Comparison of ENCODE assay signal across 11 mouse cellular contexts in the genomic region with DNA sequence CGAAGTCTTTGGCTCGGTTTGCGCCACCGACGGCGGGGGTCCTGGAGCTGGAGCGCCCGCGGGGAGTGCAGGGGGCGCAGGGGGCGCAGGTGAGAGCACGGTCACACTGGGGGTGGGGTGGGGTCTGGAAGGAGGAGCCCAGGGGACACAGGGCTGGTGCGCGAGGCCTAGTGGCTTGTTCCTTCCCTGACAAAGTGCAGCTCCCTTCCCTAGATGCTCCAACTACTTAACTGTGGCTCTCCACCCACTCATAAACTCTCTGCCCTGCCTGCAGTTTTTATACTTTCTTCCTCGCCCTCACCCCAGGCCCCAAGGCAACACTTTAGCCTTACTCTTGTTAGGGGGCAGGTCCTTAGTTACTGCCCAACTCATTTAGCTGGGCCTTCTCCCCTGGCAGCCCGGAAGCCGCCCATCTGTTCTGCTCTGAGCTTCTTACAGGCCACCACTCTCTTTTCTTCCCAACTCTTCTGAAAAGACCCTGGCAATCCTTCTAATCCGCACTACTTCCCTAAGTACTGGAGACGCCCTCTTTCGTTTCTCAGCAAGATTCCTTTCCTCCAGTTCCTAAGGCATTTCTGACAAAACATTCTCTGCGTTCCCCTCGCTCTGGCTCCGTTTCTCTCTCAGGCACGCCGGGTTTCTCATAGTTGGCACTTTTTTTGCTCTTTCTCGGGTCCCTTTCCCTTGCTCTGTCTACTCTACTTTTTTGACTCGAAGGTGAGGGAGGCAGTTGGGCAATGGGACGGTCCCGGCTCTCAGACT. TPM values are rescaled to one million over a fixed set of nuclear protein-coding genes. Genes with fewer than 3 reads are reported as not detected.
A peak's percentile ranks its signal among the peaks of the same experiment; 100 is the strongest.
DNase-seq lines count a peak whose midpoint lies in the region; ATAC-seq and TF ChIP-seq lines count a peak whose summit lies in the region.
"Had no signal": no experiment of that assay in that cellular context is flagged by ENCODE, and none has a peak within 500 bp of the region (broad histone marks: within the 10 kb centered on the region; RNA-seq: fewer than 3 reads in every experiment).

No protein-coding gene starts in this region.

- no peak overlapping the region for H3K9ac ChIP-seq in kidney, embryonic 16.5 days (replicated peaks; ENCODE audit: low read length)
- H3K9ac ChIP-seq in midbrain, embryonic 13.5 days (replicated peaks): peak overlapping the region; percentile 62

- H3K27me3 ChIP-seq in kidney, embryonic 16.5 days (ENCODE audit: insufficient read depth, low read length): peaks cover 97% of the 10 kb centered on the region
- peaks cover 99% of the 10 kb centered on the region for H3K27me3 ChIP-seq in midbrain, embryonic 13.5 days
- H3K27me3 ChIP-seq: Patski had no signal

- no peak for TF ChIP-seq CTCF in brain, embryonic 14.5 days (IDR thresholded peaks at IDR 0.05; ENCODE audit: borderline replicate concordance, extremely low read depth, insufficient read depth, insufficient read length)

- no peak for TF ChIP-seq POLR2A in brain, embryonic 14.5 days (IDR thresholded peaks at IDR 0.05; ENCODE audit: borderline replicate concordance, extremely low read depth, insufficient read depth, insufficient read length, poor library complexity, severe bottlenecking)

- peak overlapping the region; percentile 32 for H3K4me3 ChIP-seq in kidney, embryonic 16.5 days (ENCODE audit: low read length)
- peak overlapping the region; percentile 45 for H3K4me3 ChIP-seq in midbrain, embryonic 13.5 days (replicated peaks)
- H3K4me3 ChIP-seq: left cerebral cortex, adult 2 months had no signal

- 6% methylated on average over 27 of the region's 29 CpGs for WGBS in kidney, embryonic 16.5 days
- WGBS in midbrain, embryonic 13.5 days: 2% methylated on average over 28 of the region's 29 CpGs

- no peaks in the 10 kb centered on the region for H3K36me3 ChIP-seq in kidney, embryonic 16.5 days (ENCODE audit: insufficient read depth, low read length)
- no peaks in the 10 kb centered on the region for H3K36me3 ChIP-seq in midbrain, embryonic 13.5 days

- DNase-seq in kidney, adult 11 months: no peak
- DNase-seq in brain, embryonic 14.5 days (ENCODE audit: low read depth): peak; percentile 81
- DNase-seq in forelimb bud, embryonic 11.5 days (ENCODE audit: low read depth, low spot score): peak; percentile 21
- DNase-seq in spleen, postnatal 36 days (ENCODE audit: low spot score in 2 of 2): no peak
- no peak for DNase-seq in gastrocnemius, postnatal 4 days (ENCODE audit: low spot score in 2 of 2)
- no peak for DNase-seq in adrenal gland, postnatal 25 days
- DNase-seq: cerebellum, postnatal 25 days had no signal

- peak overlapping the region; percentile 40; the same call in 1 of the 2 replicates for H3K4me2 ChIP-seq in kidney, embryonic 16.5 days (replicated peaks; ENCODE audit: low read depth, low read length)
- H3K4me2 ChIP-seq in midbrain, embryonic 13.5 days (replicated peaks): peak overlapping the region; percentile 61

- peaks cover 3% of the 10 kb centered on the region; the same call in 1 of the 2 replicates for H3K9me3 ChIP-seq in kidney, embryonic 16.5 days (ENCODE audit: low read length)
- no peaks in the 10 kb centered on the region for H3K9me3 ChIP-seq in midbrain, embryonic 13.5 days

- no peak for ATAC-seq in kidney, embryonic 16.5 days (ENCODE audit: low FRiP score, low TSS enrichment)
- ATAC-seq in midbrain, embryonic 13.5 days: no peak
- ATAC-seq: Patski had no signal

- H3K4me1 ChIP-seq in kidney, embryonic 16.5 days (ENCODE audit: insufficient read depth, low read length): peaks cover 41% of the 10 kb centered on the region
- peaks cover 40% of the 10 kb centered on the region for H3K4me1 ChIP-seq in midbrain, embryonic 13.5 days (replicated peaks)

- no peak overlapping the region for H3K27ac ChIP-seq in kidney, embryonic 16.5 days (ENCODE audit: low read length)
- H3K27ac ChIP-seq in midbrain, embryonic 13.5 days: peak overlapping the region; percentile 72
- H3K27ac ChIP-seq: left cerebral cortex, adult 2 months had no signal

RNA-seq across cellular contexts. Expression of a gene that starts 2.6 kb away (rescaled TPM):
- polyA plus RNA-seq in kidney, embryonic 16.5 days (2015; fragmentation: Nextera tagmentation; extraction: Ambion mirVana): 0.05 and 0.25 TPM in 2 replicates
- 8.2 and 22.2 TPM in 2 replicates for polyA plus RNA-seq in brain, embryonic 14.5 days (2012; rRNA removed)
- 1.2 and 2.0 TPM in 2 replicates for polyA plus RNA-seq in midbrain, embryonic 13.5 days (2015; fragmentation: Nextera tagmentation; extraction: Ambion mirVana)
- total RNA-seq in gastrocnemius, postnatal 4 days (2021): under 1 TPM; 0.44 to 0.75 TPM
- 0.27 TPM in 1 of 2 replicates, not detected in the other for total RNA-seq in adrenal gland, postnatal 25 days (2021)

Comparison
In these comparisons a context has a peak if more than half of its experiments do, and no peak if none do; other contexts are left out.
1. DNase-seq: peak in brain, embryonic 14.5 days (single experiment) and forelimb bud, embryonic 11.5 days (single experiment); none in kidney, adult 11 months (single experiment), spleen, postnatal 36 days (0 of 2), gastrocnemius, postnatal 4 days (0 of 2) and adrenal gland, postnatal 25 days (single experiment).